Mouse (Mus musculus): ENCODE results near the gene Mast4. TPM values are rescaled to one million over a fixed set of nuclear protein-coding genes. Genes with fewer than 3 reads are reported as not detected.

Gene Mast4
- total and polyA plus RNA-seq, 3 experiments: 0.04 to 1.1 (median 0.23) TPM

DNA sequence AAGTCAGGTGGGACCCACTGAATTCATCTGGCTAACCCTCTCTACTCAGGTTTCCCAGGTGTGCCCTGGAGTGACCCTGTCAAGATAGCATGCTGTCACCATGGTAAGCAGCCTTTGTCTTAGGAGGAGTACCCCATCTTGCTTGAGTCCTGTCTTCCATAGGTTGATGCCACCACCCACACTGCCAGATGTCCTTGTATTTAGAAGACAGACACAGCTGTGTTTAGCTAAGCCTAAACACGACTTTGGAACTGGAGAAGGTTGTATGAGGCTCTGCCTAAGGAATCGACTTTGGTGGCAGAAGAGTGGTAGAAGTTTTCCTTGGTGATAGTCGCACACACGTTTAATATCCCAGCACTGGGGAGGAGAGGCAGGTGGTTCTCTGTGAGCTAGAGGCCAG is 496.9 kb downstream of the Mast4 start:
- Histone ChIP-seq H3K27me3 (ENCODE audit: insufficient read depth, low read length) (no peaks in the 10 kb centered on the region), H3K36me3 (replicated peaks) (no peaks in the 10 kb centered on the region), H3K4me3 (ENCODE audit: low read depth, low read length) (no peak overlapping the region), H3K9me3 (replicated peaks) (no peaks in the 10 kb centered on the region), H3K4me1 (ENCODE audit: insufficient read depth, low read depth, low read length) (no peaks in the 10 kb centered on the region)
- ATAC-seq (ENCODE audit: extremely low read depth, insufficient number of reproducible peaks, low FRiP score, poor library complexity, severe bottlenecking) (no peak), DNase-seq (ENCODE audit: low spot score) (no peak)
- TF ChIP-seq GATA1 (IDR thresholded peaks at IDR 0.05; ENCODE audit: borderline replicate concordance, low read length): no peak
- TF ChIP-seq TAL1 (conservative IDR thresholded peaks at IDR 0.05; ENCODE audit: low read depth, low read length): no peak
- TF ChIP-seq POLR2AphosphoS5 (IDR thresholded peaks at IDR 0.05; ENCODE audit: insufficient replicate concordance, low read depth, low read length): no peak

DNA sequence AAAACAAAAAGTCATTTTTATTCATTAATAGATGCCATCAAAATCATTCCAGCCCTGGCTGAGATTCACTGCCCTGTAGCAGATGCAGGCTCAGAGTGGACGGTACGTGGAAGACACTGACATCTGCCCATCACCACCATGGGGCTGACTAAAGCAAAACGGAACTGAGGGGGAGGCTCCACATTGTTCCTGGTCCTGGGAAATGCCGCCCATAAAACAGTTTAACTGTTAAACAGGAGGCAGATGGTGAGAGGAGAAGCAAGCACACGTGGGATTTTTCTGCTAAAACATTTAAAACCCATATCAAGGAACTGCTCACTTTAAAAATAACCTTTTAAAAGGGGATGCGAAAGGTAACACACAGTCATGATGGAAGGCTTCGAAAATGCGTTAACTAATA is 499.0 kb downstream of the Mast4 start:
- ATAC-seq (ENCODE audit: extremely low read depth, insufficient number of reproducible peaks, low FRiP score, poor library complexity, severe bottlenecking) (no peak), DNase-seq (ENCODE audit: low spot score) (no peak)
- no peak overlapping the region for H3K4me3 ChIP-seq (ENCODE audit: low read depth, low read length)
- no peaks in the 10 kb centered on the region for H3K9me3 ChIP-seq (replicated peaks)
- no peaks in the 10 kb centered on the region for H3K36me3 ChIP-seq (replicated peaks)
- H3K27me3 ChIP-seq (ENCODE audit: insufficient read depth, low read length): no peaks in the 10 kb centered on the region
- TF ChIP-seq POLR2AphosphoS5 (IDR thresholded peaks at IDR 0.05; ENCODE audit: insufficient replicate concordance, low read depth, low read length): no peak
- H3K4me1 ChIP-seq (ENCODE audit: insufficient read depth, low read depth, low read length): no peaks in the 10 kb centered on the region

DNA sequence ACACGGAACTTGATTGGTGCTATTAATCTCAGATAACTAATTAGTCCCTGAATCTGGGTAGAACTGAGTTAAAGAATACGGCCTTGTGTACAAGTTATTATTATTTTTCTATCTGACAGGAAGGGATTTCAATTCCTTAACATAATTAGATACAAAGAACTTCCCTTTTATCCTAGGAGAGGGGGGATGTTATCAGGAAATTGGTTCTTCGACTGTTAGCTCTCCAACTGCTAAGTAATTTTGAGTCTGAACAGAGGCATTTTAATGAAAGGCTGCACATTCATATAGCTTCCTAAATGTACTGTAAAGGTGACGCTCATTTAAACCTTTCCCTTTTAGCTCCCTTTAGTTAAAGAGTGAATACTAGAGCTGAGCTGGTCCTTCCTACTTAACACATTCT is 516.0 kb downstream of the Mast4 start:
- H3K4me1 ChIP-seq (ENCODE audit: insufficient read depth, low read depth, low read length): no peaks in the 10 kb centered on the region
- no peaks in the 10 kb centered on the region for H3K27me3 ChIP-seq (ENCODE audit: insufficient read depth, low read length)
- H3K36me3 ChIP-seq (replicated peaks): no peaks in the 10 kb centered on the region
- DNase-seq (ENCODE audit: low spot score): no peak
- no peak for ATAC-seq (ENCODE audit: extremely low read depth, insufficient number of reproducible peaks, low FRiP score, poor library complexity, severe bottlenecking)
- TF ChIP-seq TAL1 (conservative IDR thresholded peaks at IDR 0.05; ENCODE audit: low read depth, low read length) (no peak), GATA2 (IDR thresholded peaks at IDR 0.05; ENCODE audit: borderline replicate concordance, low read depth, low read length) (no peak)
- no peaks in the 10 kb centered on the region for H3K9me3 ChIP-seq (replicated peaks)
- no peak overlapping the region for H3K4me3 ChIP-seq (ENCODE audit: low read depth, low read length)

DNA sequence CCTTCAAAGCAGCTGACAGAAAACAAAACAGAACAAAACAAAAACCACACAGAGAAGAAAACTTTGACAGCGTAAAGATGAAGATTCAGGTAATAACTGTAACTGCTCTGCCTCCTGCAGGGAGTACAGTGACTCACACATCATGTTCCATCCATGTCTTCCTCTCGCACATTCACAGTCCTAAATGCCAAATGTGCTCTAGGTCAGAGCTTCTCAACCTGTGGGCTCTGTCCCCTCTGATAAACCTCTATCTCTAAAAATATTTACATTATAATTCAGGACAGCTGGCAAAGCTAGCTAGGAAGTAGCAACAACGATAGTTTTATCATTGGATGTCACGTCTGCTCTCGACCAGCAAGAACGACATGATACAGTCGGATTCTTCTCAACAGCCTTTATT is 517.6 kb downstream of the Mast4 start:
- TF ChIP-seq CTCF (IDR thresholded peaks at IDR 0.05; ENCODE audit: low read depth, low read length) (no peak), GATA1 (IDR thresholded peaks at IDR 0.05; ENCODE audit: borderline replicate concordance, low read length) (no peak), TAL1 (conservative IDR thresholded peaks at IDR 0.05; ENCODE audit: low read depth, low read length) (no peak), GATA2 (IDR thresholded peaks at IDR 0.05; ENCODE audit: borderline replicate concordance, low read depth, low read length) (no peak), POLR2AphosphoS5 (IDR thresholded peaks at IDR 0.05; ENCODE audit: insufficient replicate concordance, low read depth, low read length) (no peak)
- Histone ChIP-seq H3K9me3 (replicated peaks) (no peaks in the 10 kb centered on the region), H3K36me3 (replicated peaks) (no peaks in the 10 kb centered on the region), H3K4me3 (ENCODE audit: low read depth, low read length) (no peak overlapping the region), H3K4me1 (ENCODE audit: insufficient read depth, low read depth, low read length) (no peaks in the 10 kb centered on the region), H3K27me3 (ENCODE audit: insufficient read depth, low read length) (no peaks in the 10 kb centered on the region)
- ATAC-seq (ENCODE audit: extremely low read depth, insufficient number of reproducible peaks, low FRiP score, poor library complexity, severe bottlenecking): no peak
- no peak for DNase-seq (ENCODE audit: low spot score)

DNA sequence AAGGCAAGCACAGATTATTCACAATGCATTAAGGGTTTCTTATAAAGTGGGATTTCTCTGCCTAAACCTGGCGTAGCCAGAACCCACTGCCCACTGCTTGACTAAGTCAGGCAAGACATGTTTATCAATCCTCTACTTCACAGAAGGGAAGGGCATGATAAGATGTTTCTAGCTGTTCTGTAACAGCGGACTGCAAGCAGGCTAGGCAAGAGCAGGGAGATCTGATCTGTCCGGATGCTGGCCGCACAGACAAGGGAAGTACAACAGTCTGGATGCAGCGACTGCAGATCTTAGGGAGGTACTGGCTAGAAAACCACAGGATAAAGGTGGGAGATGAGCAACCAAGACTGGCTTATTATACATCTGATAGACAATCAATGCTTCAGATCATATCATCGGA is 519.1 kb downstream of the Mast4 start:
- no peak overlapping the region for H3K4me3 ChIP-seq (ENCODE audit: low read depth, low read length)
- H3K9me3 ChIP-seq (replicated peaks): no peaks in the 10 kb centered on the region
- ATAC-seq (ENCODE audit: extremely low read depth, insufficient number of reproducible peaks, low FRiP score, poor library complexity, severe bottlenecking): no peak
- H3K36me3 ChIP-seq (replicated peaks): no peaks in the 10 kb centered on the region
- TF ChIP-seq GATA1 (IDR thresholded peaks at IDR 0.05; ENCODE audit: borderline replicate concordance, low read length): no peak
- TF ChIP-seq CTCF (IDR thresholded peaks at IDR 0.05; ENCODE audit: low read depth, low read length): no peak
- TF ChIP-seq POLR2AphosphoS5 (IDR thresholded peaks at IDR 0.05; ENCODE audit: insufficient replicate concordance, low read depth, low read length): no peak
- TF ChIP-seq TAL1 (conservative IDR thresholded peaks at IDR 0.05; ENCODE audit: low read depth, low read length): no peak
- TF ChIP-seq GATA2 (IDR thresholded peaks at IDR 0.05; ENCODE audit: borderline replicate concordance, low read depth, low read length): no peak
- H3K27me3 ChIP-seq (ENCODE audit: insufficient read depth, low read length): peaks cover 2% of the 10 kb centered on the region; the same call in 1 of the 2 replicates
- DNase-seq (ENCODE audit: low spot score): no peak
- H3K4me1 ChIP-seq (ENCODE audit: insufficient read depth, low read depth, low read length): no peaks in the 10 kb centered on the region; the same call in 1 of the 2 replicates

DNA sequence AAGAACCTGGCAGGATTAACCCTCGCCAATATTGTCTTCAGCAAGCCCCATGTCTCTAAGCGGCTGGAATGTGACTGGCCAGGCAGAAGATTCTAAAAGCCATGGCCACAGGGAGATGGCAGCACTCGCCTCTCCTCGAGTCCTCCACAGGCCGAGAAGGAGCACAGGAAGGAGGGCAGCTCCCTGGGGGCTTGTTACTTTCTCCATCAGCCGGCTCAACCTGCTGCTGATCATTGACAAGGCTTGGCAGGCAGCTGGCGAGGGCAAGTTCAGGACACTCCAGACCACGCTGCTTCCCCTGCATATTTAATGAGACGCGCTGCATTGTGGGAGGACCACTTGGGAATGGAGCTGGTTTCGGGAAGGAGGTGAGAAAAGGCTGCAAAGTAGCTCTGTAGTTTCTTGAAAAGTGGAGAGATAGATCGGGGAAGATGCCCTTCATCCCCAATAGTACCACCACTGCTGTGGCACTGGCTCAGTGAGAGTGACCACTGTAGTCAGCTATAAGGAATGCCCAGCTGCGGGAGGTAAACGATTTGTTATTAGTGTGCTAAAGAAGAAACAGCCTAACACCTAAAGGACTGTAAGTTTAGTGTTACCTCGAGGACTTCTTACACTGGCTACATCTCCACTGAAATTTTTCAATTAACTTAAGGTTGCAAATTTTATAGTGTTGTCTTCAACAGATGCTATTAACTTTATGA is 523.0 kb downstream of the Mast4 start:
- no peaks in the 10 kb centered on the region; the same call in 1 of the 2 replicates for H3K4me1 ChIP-seq (ENCODE audit: insufficient read depth, low read depth, low read length)
- no peak for DNase-seq (ENCODE audit: low spot score)
- H3K9me3 ChIP-seq (replicated peaks): no peaks in the 10 kb centered on the region
- no peaks in the 10 kb centered on the region for H3K36me3 ChIP-seq (replicated peaks)
- H3K27me3 ChIP-seq (ENCODE audit: insufficient read depth, low read length): peaks cover 2% of the 10 kb centered on the region; the same call in 1 of the 2 replicates
- TF ChIP-seq CTCF (IDR thresholded peaks at IDR 0.05; ENCODE audit: low read depth, low read length) (no peak), GATA2 (IDR thresholded peaks at IDR 0.05; ENCODE audit: borderline replicate concordance, low read depth, low read length) (no peak), GATA1 (IDR thresholded peaks at IDR 0.05; ENCODE audit: borderline replicate concordance, low read length) (no peak), POLR2AphosphoS5 (IDR thresholded peaks at IDR 0.05; ENCODE audit: insufficient replicate concordance, low read depth, low read length) (no peak), TAL1 (conservative IDR thresholded peaks at IDR 0.05; ENCODE audit: low read depth, low read length) (0 out of 2 replicates have a peak, but pooled peaks have one; percentile 2)
- ATAC-seq (ENCODE audit: extremely low read depth, insufficient number of reproducible peaks, low FRiP score, poor library complexity, severe bottlenecking): no peak
- H3K4me3 ChIP-seq (ENCODE audit: low read depth, low read length): no peak overlapping the region

DNA sequence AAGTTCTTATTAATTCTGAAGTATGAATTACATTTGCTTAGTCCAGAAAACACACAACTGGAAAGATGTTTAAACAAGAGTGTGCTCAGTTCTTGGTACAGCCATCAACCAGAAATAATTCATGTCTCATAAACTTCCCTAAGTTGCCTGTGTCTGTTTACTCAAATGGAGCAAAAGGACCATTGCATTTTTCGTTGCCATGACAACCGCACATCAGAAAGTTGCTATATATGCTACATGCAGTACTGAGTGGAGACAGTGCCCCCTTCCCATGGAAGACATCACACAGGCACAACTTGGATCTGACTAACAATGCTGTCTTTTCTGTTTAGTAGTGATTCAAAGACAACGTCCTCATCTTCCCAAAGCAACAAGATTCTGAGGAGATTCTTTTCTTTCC is 527.6 kb downstream of the Mast4 start:
- TF ChIP-seq GATA1 (IDR thresholded peaks at IDR 0.05; ENCODE audit: borderline replicate concordance, low read length) (no peak), POLR2AphosphoS5 (IDR thresholded peaks at IDR 0.05; ENCODE audit: insufficient replicate concordance, low read depth, low read length) (no peak), CTCF (IDR thresholded peaks at IDR 0.05; ENCODE audit: low read depth, low read length) (no peak), TAL1 (conservative IDR thresholded peaks at IDR 0.05; ENCODE audit: low read depth, low read length) (no peak)
- no peaks in the 10 kb centered on the region; the same call in 1 of the 2 replicates for H3K4me1 ChIP-seq (ENCODE audit: insufficient read depth, low read depth, low read length)

More for the DNA sequence above, 527.6 kb downstream of the Mast4 start:
- Histone ChIP-seq H3K36me3 (replicated peaks) (no peaks in the 10 kb centered on the region), H3K4me3 (ENCODE audit: low read depth, low read length) (no peak overlapping the region), H3K9me3 (replicated peaks) (no peaks in the 10 kb centered on the region), H3K27me3 (ENCODE audit: insufficient read depth, low read length) (peaks cover 2% of the 10 kb centered on the region; the same call in 1 of the 2 replicates)
- ATAC-seq (ENCODE audit: extremely low read depth, insufficient number of reproducible peaks, low FRiP score, poor library complexity, severe bottlenecking) (no peak), DNase-seq (ENCODE audit: low spot score) (no peak)

Measured in G1E (cell line).